Mouse (Mus musculus) midbrain, embryonic 14.5 days (tissue): ENCODE results near the gene Ssxb10. TPM values are rescaled to one million over a fixed set of nuclear protein-coding genes. Genes with fewer than 3 reads are reported as not detected.
"Not testable (repeated sequence)": the region's sequence is repeated elsewhere in the genome, so short reads cannot be mapped to it uniquely, and the experiment has no call there.

Experiments used
- ATAC-seq: fragments of 200-750 bp; cut with Nextera tagmentation; 2 replicates; pipeline ENCODE4 v1.8.0; 2017; ENCODE audit warnings: moderate number of reproducible peaks, moderate library complexity; ENCODE audit not compliant: low FRiP score, low TSS enrichment
- DNase-seq: peaks from one replicate; pipeline ENCODE4 v3.0.0-alpha.2; 2015
- H3K27ac ChIP-seq: fragments of 300-500 bp; sonication (generic); replicated peaks from 2 replicates; pipeline ENCODE4 v1.5.1; 2014; ENCODE audit warnings: mild to moderate bottlenecking, low read depth, low read length, moderate library complexity
- H3K27me3 ChIP-seq: fragments of 300-500 bp; sonication (generic); 2 replicates; pipeline ENCODE4 v1.6.1; 2014; ENCODE audit warnings: low read length, control low read depth, mixed read lengths; ENCODE audit not compliant: control insufficient read depth, insufficient read depth
- H3K36me3 ChIP-seq: fragments of 300-500 bp; sonication (generic); 2 replicates; pipeline ENCODE4 v1.6.1; 2014; ENCODE audit warnings: low read length, control low read depth; ENCODE audit not compliant: control insufficient read depth, insufficient read depth
- H3K4me1 ChIP-seq: fragments of 300-500 bp; sonication (generic); 2 replicates; pipeline ENCODE4 v1.6.1; 2014; ENCODE audit warnings: mild to moderate bottlenecking, antibody characterized with exemption, low read length, control low read depth; ENCODE audit not compliant: control insufficient read depth, insufficient read depth
- H3K4me2 ChIP-seq: fragments of 300-500 bp; sonication (generic); 2 replicates; pipeline ENCODE4 v1.6.1; 2014; ENCODE audit warnings: mild to moderate bottlenecking, low read length, moderate library complexity
- H3K4me3 ChIP-seq: fragments of 300-500 bp; sonication (generic); replicated peaks from 2 replicates; pipeline ENCODE4 v1.5.1; 2014; ENCODE audit warnings: low read depth, low read length
- H3K9ac ChIP-seq: fragments of 300-500 bp; sonication (generic); replicated peaks from 2 replicates; pipeline ENCODE4 v1.6.1; 2014; ENCODE audit warnings: mild to moderate bottlenecking, low read length, moderate library complexity
- H3K9me3 ChIP-seq: fragments of 300-500 bp; sonication (generic); 2 replicates; pipeline ENCODE4 v1.6.1; 2016; ENCODE audit warnings: low read length, control low read depth, mixed read lengths; ENCODE audit not compliant: control insufficient read depth
- WGBS: fragments of 180-500 bp; shearing (Covaris S2); extraction: QIAGEN DNeasy Blood & Tissue Kit; methylation state at CpG from one replicate; pipeline ENCODE4 v1.1.7; 2014; 5-methylcytosine and 5-hydroxymethylcytosine counted together
- polyA plus RNA-seq: library from polyadenylated mRNA; unstranded; fragments of >200 nt; fragmentation: Nextera tagmentation; extraction: Ambion mirVana; gene quantifications from 2 replicates; pipeline ENCODE4 v1.2.1, GENCODE M21; 2014

Gene Ssxb10
- polyA plus RNA-seq: not detected in 2 replicates

DNA sequence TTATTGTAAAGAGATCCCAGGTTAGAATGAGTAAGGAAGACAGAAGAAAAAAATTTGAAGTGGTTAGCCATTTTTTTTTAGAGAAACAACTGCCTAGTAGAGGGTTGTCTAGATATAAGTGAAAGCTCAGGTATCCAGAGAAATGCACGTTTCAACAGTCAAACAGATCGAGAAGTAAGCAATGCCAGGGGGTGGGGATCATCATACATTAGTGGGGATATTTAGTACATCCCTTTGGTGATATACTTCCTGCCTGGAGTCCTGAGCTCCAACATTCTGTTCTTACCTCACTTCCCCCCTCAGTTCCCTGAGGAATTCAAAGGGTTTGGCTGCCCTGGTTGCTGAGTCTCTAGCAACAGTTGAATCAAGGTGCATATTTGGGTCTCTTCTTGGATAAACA, at the start of gene Ssxb10:
TSS of gene Ssxb10 (plus strand) at position 301 of the 400 bp plus-strand sequence.
- Histone ChIP-seq H3K27ac (no peak within 1 kb of the TSS), H3K9me3 (peaks cover 6% of the 10 kb centered on the region; the same call in 1 of the 2 replicates), H3K27me3 (no peaks in the 10 kb centered on the region), H3K4me1 (no peaks in the 10 kb centered on the region), H3K9ac (no peak within 1 kb of the TSS), H3K4me3 (no peak within 1 kb of the TSS), H3K36me3 (no peaks in the 10 kb centered on the region), H3K4me2 (no peak within 1 kb of the TSS)
- ATAC-seq (no peak), DNase-seq (no peak)
- 65% methylated on average over 2 of the region's 2 CpGs for WGBS

DNA sequence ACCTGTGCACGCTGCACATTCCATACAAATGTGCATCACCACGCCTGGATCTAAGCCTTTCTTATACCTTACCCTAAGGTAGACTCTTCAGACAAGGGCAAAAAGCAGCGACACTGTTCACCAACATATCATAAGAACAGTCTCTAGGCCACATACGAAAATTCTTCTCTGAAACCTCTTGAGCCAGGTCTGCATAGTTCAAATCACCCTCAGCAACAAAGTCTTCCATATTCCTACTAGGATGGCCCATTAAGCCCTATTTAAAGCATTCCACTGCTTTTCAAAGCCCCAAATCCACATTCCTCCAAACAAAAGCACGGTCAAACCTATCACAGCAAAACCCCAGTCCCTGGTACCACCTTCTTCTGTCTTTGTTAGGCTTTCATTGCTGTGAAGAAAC, 38.6 kb upstream of the Ssxb10 start:
- H3K9ac ChIP-seq: no peak overlapping the region
- no peak overlapping the region for H3K4me2 ChIP-seq
- H3K27ac ChIP-seq: no peak overlapping the region
- no peaks in the 10 kb centered on the region for H3K4me1 ChIP-seq
- 80% methylated on average over 5 of the region's 5 CpGs for WGBS
- ATAC-seq (no peak), DNase-seq (no peak)
- no peak overlapping the region for H3K4me3 ChIP-seq
- no peaks in the 10 kb centered on the region for H3K9me3 ChIP-seq
- no peaks in the 10 kb centered on the region for H3K36me3 ChIP-seq
- no peaks in the 10 kb centered on the region for H3K27me3 ChIP-seq

DNA sequence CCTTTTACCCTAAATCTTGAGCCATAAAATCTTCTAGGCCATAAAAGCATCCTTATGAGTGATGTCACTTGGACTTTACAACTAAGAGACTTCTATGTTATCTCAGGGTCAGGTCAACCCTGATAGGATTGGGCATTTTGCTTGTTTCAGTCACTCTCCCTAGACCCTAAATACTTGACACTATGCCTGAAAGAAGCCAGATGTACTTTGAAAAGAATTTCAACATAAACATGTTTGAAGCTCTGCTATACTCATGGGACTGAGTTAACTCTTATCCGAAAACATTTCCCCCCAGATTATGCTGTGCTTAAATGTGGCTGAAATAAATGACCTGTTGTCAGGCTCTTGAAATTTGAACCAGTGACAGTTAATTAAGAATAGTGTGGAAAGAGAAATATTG, 17.9 kb upstream of the Ssxb10 start:
- DNase-seq (no peak), ATAC-seq (no peak)
- Histone ChIP-seq H3K27me3 (no peaks in the 10 kb centered on the region), H3K36me3 (no peaks in the 10 kb centered on the region), H3K4me3 (no peak overlapping the region), H3K27ac (no peak overlapping the region), H3K9ac (no peak overlapping the region), H3K9me3 (no peaks in the 10 kb centered on the region), H3K4me2 (no peak overlapping the region), H3K4me1 (no peaks in the 10 kb centered on the region)
- 98% methylated on average over 1 of the region's 1 CpGs for WGBS

DNA sequence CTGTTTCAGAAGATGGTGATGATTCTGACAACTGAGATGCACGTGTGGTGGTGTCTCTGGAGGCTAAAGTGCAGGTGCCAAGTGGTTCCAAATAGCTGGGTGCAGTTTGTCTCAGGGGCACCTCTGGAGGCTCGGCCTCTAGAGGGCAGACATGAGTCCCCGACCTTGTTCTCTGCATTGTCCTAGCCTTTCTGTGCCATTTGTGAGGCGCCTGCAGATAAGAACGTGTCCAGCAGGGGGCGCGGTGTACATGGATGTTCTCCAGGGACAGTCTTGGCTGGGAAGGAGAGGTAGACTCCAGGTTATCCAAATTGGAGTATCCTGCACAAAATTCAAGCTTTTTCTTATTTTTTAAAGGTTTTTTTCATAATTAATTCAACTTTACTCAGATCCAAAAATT, 12.3 kb upstream of the Ssxb10 start:
- H3K4me2 ChIP-seq, H3K27ac ChIP-seq, H3K36me3 ChIP-seq, H3K27me3 ChIP-seq, H3K9me3 ChIP-seq, ATAC-seq, H3K9ac ChIP-seq, H3K4me3 ChIP-seq, H3K4me1 ChIP-seq: not testable (repeated sequence)
- WGBS: 16% methylated on average over 7 of the region's 7 CpGs
- DNase-seq: peak; percentile 1

DNA sequence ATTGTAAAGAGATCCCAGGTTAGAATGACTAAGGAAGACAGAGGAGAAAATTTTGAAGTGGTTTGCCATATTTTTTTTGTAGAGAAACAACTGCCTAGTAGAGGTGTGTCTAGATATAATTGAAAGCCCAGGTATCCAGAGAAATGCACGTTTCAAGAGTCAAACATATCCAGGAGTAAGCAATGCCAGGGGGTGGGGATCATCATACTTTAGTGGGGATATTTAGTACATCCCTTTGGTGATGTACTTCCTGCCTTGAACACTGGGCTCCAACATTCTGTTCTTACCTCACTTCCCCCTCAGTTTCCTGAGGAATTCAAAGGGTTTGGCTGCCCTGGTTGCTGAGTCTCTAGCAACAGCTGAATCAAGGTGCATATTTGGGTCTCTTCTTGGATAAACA, 39.5 kb downstream of the Ssxb10 start, which contains the start of gene Ssxb9:
TSS of gene Ssxb9 (plus strand) at position 301 of the 400 bp plus-strand sequence.
- not testable (repeated sequence) for H3K27ac ChIP-seq, DNase-seq, H3K4me2 ChIP-seq, H3K9me3 ChIP-seq, H3K27me3 ChIP-seq, H3K4me1 ChIP-seq, ATAC-seq, H3K4me3 ChIP-seq, H3K9ac ChIP-seq, H3K36me3 ChIP-seq
- 35% methylated on average over 1 of the region's 1 CpGs for WGBS

Other genes with a start within 250 kb of the Ssxb10 start
- gene Was, start 236.9 kb upstream of the Ssxb10 start, polyA plus RNA-seq: 0.16 TPM in 1 of 2 replicates, not detected in the other
- 54.4 and 57.9 TPM in 2 replicates for gene Wdr13, start 194.5 kb upstream of the Ssxb10 start, polyA plus RNA-seq
- 386 and 395 TPM in 2 replicates for gene Rbm3, start 181.5 kb upstream of the Ssxb10 start, polyA plus RNA-seq
- 22.4 and 24.8 TPM in 2 replicates for gene Tbc1d25, start 151.2 kb upstream of the Ssxb10 start, polyA plus RNA-seq
- 24.7 and 29.6 TPM in 2 replicates for gene Ebp, start 133.9 kb upstream of the Ssxb10 start, polyA plus RNA-seq
- 45.5 and 50.4 TPM in 2 replicates for gene Porcn, start 120.9 kb upstream of the Ssxb10 start, polyA plus RNA-seq
- gene Ftsj1, start 75.0 kb upstream of the Ssxb10 start, polyA plus RNA-seq: 43.7 and 55.4 TPM in 2 replicates
- 28.7 and 44.3 TPM in 2 replicates for gene Slc38a5, start 56.3 kb upstream of the Ssxb10 start, polyA plus RNA-seq
- gene Ssxb9, start 39.6 kb downstream of the Ssxb10 start, polyA plus RNA-seq: not detected in 2 replicates
- not detected in 2 replicates for gene Ssxb1, start 85.9 kb downstream of the Ssxb10 start, polyA plus RNA-seq
- gene Ssxb2, start 134.3 kb downstream of the Ssxb10 start, polyA plus RNA-seq: not detected in 2 replicates
- not detected in 2 replicates for gene Gm14459, start 197.5 kb downstream of the Ssxb10 start, polyA plus RNA-seq
- not detected in 2 replicates for gene Ssxb6, start 220.8 kb downstream of the Ssxb10 start, polyA plus RNA-seq